Mouse (Mus musculus) embryonic facial prominence, embryonic 15.5 days (tissue): ENCODE measurements around the gene Pbx4. TPM values are rescaled to one million over a fixed set of nuclear protein-coding genes. Genes with fewer than 3 reads are reported as not detected.

Experiments
- ATAC-seq: fragments of 200-750 bp; cut with Nextera tagmentation; 2 replicates; pipeline ENCODE4 v1.8.0; 2017; ENCODE audit warnings: low read depth, moderate TSS enrichment; ENCODE audit not compliant: insufficient number of reproducible peaks, low FRiP score, low TSS enrichment
- H3K27ac ChIP-seq: fragments of 300-500 bp; sonication (generic); replicated peaks from 2 replicates; pipeline ENCODE4 v1.5.1; 2015; ENCODE audit warnings: mild to moderate bottlenecking, inconsistent platforms
- H3K27me3 ChIP-seq: fragments of 300-500 bp; sonication (generic); 2 replicates; pipeline ENCODE4 v1.6.1; 2015; ENCODE audit warnings: inconsistent platforms
- H3K36me3 ChIP-seq: fragments of 300-500 bp; sonication (generic); 2 replicates; pipeline ENCODE4 v1.6.1; 2015; ENCODE audit warnings: mild to moderate bottlenecking, inconsistent platforms
- H3K4me1 ChIP-seq: fragments of 300-500 bp; sonication (generic); 2 replicates; pipeline ENCODE4 v1.6.1; 2015; ENCODE audit warnings: inconsistent platforms
- H3K4me2 ChIP-seq: fragments of 300-500 bp; sonication (generic); replicated peaks from 2 replicates; pipeline ENCODE4 v1.6.1; 2015; ENCODE audit warnings: mild to moderate bottlenecking, inconsistent platforms
- H3K4me3 ChIP-seq: fragments of 300-500 bp; sonication (generic); replicated peaks from 2 replicates; pipeline ENCODE4 v1.5.1; 2015; ENCODE audit warnings: mild to moderate bottlenecking, inconsistent platforms
- H3K9ac ChIP-seq: fragments of 300-500 bp; sonication (generic); 2 replicates; pipeline ENCODE4 v1.6.1; 2015; ENCODE audit warnings: inconsistent platforms
- H3K9me3 ChIP-seq: fragments of 300-500 bp; sonication (generic); replicated peaks from 2 replicates; pipeline ENCODE4 v1.6.1; 2016; ENCODE audit warnings: inconsistent platforms
- WGBS: fragments of 180-500 bp; shearing (Covaris S2); methylation state at CpG from one replicate; pipeline ENCODE4 v1.1.7; 2015; 5-methylcytosine and 5-hydroxymethylcytosine counted together
- polyA plus RNA-seq: library from polyadenylated mRNA; unstranded; fragments of >200 nt; fragmentation: Nextera tagmentation; extraction: Ambion mirVana; gene quantifications from 2 replicates; pipeline ENCODE4 v1.2.1, GENCODE M21; 2015

Gene Pbx4
- polyA plus RNA-seq, 1 experiment from 2014 or later = 19.4 TPM

DNA sequence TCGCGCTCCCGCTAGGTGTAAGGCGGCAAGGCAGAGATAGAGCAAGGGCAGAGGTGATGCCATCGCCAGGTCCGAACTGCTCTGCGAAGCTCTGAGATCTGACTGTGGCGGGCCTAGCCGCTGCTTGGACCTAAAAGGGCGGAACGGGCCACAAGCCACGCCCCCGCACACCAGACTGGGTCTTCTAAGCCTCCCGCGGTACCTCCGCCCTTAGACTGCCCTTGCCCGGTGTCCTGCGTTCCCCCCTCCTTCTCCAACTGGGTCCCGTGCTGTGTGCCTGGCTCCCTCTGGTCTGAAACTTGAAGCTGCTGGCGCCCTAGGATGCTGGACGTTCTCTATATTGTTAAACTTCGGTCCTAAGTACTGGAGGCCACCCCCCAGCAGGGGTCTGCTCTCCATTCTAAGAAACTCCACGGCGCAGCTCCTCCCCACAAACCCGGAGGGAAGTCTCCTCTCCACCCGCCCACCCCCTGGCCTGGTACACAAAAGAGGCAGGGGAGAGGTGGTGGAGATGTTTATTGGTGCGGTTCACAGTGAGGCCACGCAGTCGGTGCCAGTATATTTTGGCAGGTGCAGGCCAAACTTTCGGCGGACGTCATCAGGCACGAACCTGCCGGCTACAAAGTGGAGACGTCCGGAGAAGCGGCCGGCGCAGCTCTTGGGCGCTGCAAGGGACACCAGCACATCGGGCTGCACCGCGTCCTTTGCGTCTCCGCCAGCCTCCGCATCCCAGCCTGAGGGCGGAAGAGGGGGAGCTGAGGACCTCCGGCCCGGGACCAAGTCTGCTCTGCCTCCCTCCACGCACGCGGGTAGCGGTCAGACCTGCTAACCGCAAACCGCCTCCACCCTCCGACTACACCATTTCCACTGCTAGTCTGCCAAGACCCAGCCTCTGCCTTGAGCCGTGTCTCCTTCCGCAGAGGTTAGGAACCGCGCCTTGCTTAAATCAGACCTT is 55.3 kb downstream of the Pbx4 start, which contains the start of gene Cilp2:
Gene Cilp2, minus strand, starts transcription at position 399 of the 955 bp plus-strand sequence.
- no peak within 1 kb of the TSS for H3K27ac ChIP-seq
- no peak within 1 kb of the TSS for H3K9ac ChIP-seq
- peak within 1 kb of the TSS; percentile 31 for H3K4me3 ChIP-seq
- peak within 1 kb of the TSS; percentile 51 for H3K4me2 ChIP-seq
- H3K27me3 ChIP-seq = peaks cover 91% of the 10 kb centered on the region
- ATAC-seq = no peak
- no peaks in the 10 kb centered on the region for H3K9me3 ChIP-seq
- peaks cover 5% of the 10 kb centered on the region; the same call in 1 of the 2 replicates for H3K36me3 ChIP-seq
- H3K4me1 ChIP-seq = peaks cover 33% of the 10 kb centered on the region
- WGBS = under 1% methylated on average over 60 of the region's 60 CpGs

DNA sequence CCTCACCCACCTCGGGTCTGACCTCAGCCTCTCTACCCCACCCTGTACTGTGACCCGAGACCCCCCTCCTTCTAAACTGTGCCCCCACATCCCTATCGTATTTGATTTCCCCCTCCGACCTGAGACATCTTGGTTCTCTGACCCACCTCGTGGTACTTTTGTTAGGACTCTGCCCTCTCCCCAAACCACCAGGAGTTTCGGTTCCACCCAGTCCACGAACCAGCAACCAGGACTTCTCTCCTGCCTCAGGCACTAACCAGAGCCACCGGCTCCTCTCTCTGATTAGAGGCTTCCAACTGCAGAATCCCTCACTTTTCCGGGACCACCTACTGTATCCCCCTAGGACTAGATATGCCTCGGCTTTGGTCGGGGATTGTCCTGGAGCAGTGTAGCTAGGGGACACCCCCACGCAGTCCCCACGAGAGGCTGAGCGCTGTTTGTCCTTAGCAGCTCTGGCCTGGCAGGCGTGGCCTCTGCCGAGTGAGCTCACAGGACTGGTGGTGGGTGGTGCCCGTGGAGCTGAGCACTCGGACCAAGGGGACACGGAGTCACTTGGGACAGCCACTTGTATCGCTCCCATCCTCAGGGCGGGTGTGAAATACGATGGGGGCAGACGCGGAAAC is 56.1 kb downstream of the Pbx4 start:
- Histone ChIP-seq H3K4me2 (peak overlapping the region; percentile 51), H3K9me3 (no peaks in the 10 kb centered on the region), H3K4me3 (peak overlapping the region; percentile 31), H3K9ac (no peak overlapping the region), H3K4me1 (peaks cover 29% of the 10 kb centered on the region), H3K36me3 (peaks cover 11% of the 10 kb centered on the region; the same call in 1 of the 2 replicates), H3K27me3 (peaks cover 84% of the 10 kb centered on the region), H3K27ac (no peak overlapping the region)
- ATAC-seq = no peak
- WGBS = 7% methylated on average over 24 of the region's 24 CpGs

DNA sequence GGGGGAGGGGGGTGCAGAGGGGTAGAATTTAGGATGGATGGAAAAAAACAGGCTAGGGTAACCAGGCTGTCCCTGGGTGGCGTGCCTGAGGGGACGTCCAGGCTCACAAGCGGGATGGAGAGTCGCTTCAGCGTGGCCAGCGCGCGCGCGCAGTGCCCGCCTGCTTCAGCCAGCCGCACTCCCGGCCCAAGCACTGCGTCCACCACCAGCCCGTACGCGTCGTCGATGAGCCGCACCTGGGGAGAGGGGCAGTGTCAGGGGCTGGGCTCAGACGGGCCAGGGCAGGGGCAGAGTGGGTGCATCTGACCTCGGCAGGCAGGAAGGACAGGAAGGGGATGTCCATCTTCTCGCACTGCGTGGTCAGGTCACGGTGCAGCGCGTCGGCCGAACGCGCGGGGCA is 56.6 kb downstream of the Pbx4 start:
- Histone ChIP-seq H3K4me1 (peaks cover 31% of the 10 kb centered on the region), H3K36me3 (peaks cover 16% of the 10 kb centered on the region), H3K4me3 (peak overlapping the region; percentile 31), H3K27me3 (peaks cover 79% of the 10 kb centered on the region), H3K4me2 (peak overlapping the region; percentile 51), H3K9ac (no peak overlapping the region), H3K27ac (no peak overlapping the region), H3K9me3 (no peaks in the 10 kb centered on the region)
- ATAC-seq = no peak
- 5% methylated on average over 32 of the region's 32 CpGs for WGBS

DNA sequence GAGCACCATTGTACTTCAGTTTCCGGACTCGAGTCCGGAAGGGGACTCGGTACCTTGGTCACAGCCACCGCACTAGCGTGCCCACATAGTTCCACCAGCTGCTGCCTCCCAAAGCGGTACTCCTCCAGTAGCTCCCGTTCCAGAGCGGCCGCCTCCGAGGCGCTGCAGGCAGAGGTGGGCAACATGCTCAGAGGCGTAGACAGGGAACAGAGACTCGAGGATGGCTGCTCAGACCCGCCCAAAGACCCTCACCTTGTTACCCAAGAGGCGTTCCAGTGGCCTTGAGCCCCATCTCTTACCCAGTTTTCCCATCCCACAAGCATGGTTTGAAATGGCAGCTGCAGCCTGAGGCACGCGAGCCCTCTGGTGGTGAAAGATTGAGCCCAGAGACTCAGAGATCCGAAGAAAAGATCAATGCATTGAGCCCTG is 58.5 kb downstream of the Pbx4 start:
- no peak overlapping the region for H3K27ac ChIP-seq
- ATAC-seq = no peak
- H3K36me3 ChIP-seq = peaks cover 25% of the 10 kb centered on the region
- peaks cover 59% of the 10 kb centered on the region for H3K27me3 ChIP-seq
- no peak overlapping the region for H3K4me2 ChIP-seq
- peaks cover 36% of the 10 kb centered on the region for H3K4me1 ChIP-seq
- no peak overlapping the region for H3K9ac ChIP-seq
- no peaks in the 10 kb centered on the region for H3K9me3 ChIP-seq
- H3K4me3 ChIP-seq = no peak overlapping the region
- WGBS = 37% methylated on average over 19 of the region's 19 CpGs

DNA sequence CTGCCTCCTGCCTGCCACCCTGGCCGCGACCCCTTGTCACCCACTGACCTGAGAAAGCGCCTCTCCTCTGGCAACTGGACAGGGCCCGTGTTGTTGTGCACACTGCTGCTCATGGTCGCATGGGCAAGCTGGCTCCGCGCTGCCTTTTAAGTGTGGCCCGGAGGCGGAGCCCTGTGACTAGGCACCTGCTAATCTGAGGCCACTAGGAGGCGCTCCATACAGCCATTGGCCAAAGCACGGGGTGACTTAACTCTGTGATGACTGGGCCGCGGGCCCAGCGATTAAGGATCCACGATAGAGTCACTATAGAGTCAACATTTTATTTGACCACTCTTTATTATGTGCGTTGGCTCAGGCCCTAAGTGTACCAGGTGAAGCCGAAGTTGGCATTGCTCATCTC is 61.6 kb downstream of the Pbx4 start:
- Histone ChIP-seq H3K9ac (no peak overlapping the region), H3K9me3 (no peaks in the 10 kb centered on the region), H3K4me1 (peaks cover 18% of the 10 kb centered on the region), H3K27me3 (peaks cover 29% of the 10 kb centered on the region), H3K4me3 (no peak overlapping the region), H3K4me2 (no peak overlapping the region), H3K27ac (no peak overlapping the region), H3K36me3 (peaks cover 38% of the 10 kb centered on the region)
- WGBS = 37% methylated on average over 17 of the region's 17 CpGs
- ATAC-seq = no peak

DNA sequence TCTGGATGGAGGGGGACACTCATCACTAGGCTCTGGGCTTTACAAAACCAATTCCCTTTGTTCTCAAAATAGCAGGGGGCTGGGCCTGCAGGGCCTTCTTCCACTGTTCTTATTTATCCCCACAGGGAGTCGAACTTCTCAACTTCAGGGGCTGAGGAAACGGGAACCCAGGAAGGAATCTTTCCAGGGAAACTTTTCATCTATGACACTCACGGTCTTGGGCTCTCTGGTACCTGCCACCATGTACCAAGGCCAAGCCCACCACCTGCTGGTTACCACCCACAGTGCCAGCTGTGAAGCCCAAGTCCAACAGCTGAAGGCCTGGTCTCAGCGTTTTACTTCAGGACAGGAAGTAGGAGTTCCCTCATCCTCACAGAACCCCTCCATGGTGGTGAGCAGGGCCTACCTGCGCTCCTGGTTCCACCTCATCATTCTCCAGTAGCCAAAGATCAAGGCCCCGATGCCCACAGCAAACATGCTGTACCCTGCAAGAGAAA is 62.6 kb downstream of the Pbx4 start:
- Histone ChIP-seq H3K9ac (no peak overlapping the region), H3K4me3 (no peak overlapping the region), H3K4me1 (peaks cover 20% of the 10 kb centered on the region), H3K4me2 (no peak overlapping the region), H3K9me3 (no peaks in the 10 kb centered on the region), H3K27me3 (peaks cover 19% of the 10 kb centered on the region), H3K27ac (no peak overlapping the region), H3K36me3 (peaks cover 38% of the 10 kb centered on the region)
- WGBS = 58% methylated on average over 6 of the region's 6 CpGs
- ATAC-seq = no peak

DNA sequence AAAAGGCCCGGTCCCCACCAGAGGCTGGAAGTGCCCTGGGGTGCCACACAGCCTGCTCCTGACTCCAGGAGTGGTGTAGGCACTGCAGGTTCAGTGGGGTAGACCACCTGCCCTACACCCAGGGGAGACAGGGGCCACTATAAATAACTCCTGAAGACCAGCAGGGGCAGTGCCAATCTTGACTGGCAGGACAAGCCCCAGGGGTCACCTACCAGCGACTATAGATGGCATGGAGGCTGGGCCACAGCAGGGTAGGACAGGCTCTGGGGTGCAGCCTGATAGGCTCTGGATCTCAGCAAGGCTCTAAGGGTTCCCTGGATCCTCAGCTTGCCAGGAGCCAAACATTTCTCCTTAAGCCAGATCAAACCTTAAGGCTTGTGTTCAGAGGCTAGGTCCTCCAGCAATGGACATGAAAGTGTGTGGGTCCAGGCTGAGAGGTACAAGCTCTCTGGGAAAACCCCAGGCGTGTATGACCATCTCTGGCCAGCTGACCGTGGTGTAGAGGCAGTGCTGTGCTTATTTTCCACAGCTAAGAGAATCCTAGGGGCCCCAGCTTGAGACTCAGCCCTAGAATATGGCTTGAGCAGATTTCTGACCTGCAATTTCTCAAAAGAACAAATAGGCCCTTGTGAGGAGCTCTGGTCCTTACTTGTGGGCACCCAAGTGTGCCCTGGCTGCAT is 63.6 kb downstream of the Pbx4 start:
- Histone ChIP-seq H3K4me3 (no peak overlapping the region), H3K27ac (no peak overlapping the region), H3K36me3 (peaks cover 38% of the 10 kb centered on the region), H3K27me3 (peaks cover 9% of the 10 kb centered on the region; the same call in 1 of the 2 replicates), H3K9me3 (no peaks in the 10 kb centered on the region), H3K4me2 (no peak overlapping the region), H3K4me1 (peaks cover 31% of the 10 kb centered on the region), H3K9ac (no peak overlapping the region)
- no peak for ATAC-seq
- 71% methylated on average over 4 of the region's 4 CpGs for WGBS

DNA sequence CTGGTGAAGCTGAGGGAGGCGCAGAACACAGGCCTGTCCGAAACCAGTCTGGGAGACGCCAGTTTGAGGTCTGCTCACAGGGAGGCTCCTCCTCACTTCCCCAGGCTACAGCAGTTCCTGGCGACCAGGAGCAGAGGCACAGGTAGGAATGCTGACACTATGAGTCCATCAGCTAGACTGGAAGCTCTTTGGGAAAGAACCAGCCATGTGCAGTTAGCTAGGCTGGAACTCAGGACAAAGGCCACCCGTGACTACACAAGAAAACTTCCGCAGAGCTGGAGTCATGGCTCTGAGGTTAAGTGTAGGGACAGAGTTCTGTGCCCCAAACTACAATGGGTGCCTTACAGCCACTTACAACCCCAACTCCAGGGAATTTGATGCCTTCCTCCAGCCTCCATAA is 65.6 kb downstream of the Pbx4 start:
- no peak overlapping the region for H3K27ac ChIP-seq
- H3K4me1 ChIP-seq = peaks cover 41% of the 10 kb centered on the region
- 84% methylated on average over 6 of the region's 6 CpGs for WGBS
- no peak overlapping the region for H3K4me2 ChIP-seq
- no peak for ATAC-seq
- H3K27me3 ChIP-seq = no peaks in the 10 kb centered on the region
- H3K4me3 ChIP-seq = no peak overlapping the region
- no peaks in the 10 kb centered on the region for H3K9me3 ChIP-seq
- no peak overlapping the region for H3K9ac ChIP-seq
- H3K36me3 ChIP-seq = peaks cover 31% of the 10 kb centered on the region

DNA sequence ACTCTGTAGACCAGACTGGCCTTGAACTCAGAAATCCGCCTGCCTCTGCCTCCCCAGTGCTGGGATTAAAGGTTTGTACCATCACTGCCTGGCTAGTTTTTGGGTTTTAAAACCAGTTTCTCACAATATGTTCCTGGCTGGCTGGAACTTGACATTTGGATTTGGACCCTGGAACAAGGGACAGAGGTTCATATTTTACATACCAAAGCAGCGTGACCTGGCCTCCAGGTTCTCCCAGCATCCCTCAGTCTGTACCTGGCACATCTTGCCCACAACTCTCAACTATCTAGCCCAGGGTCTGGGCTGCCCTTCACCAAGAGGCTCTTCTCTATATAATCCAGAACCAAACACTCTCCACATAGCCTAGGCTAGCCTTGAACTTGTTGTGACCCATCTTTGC is 67.6 kb downstream of the Pbx4 start:
- Histone ChIP-seq H3K27ac (no peak overlapping the region), H3K4me2 (peak overlapping the region; percentile 95), H3K4me3 (no peak overlapping the region; the same call in 1 of the 2 replicates), H3K9me3 (no peaks in the 10 kb centered on the region), H3K36me3 (peaks cover 14% of the 10 kb centered on the region; the same call in 1 of the 2 replicates), H3K9ac (no peak overlapping the region), H3K4me1 (peaks cover 43% of the 10 kb centered on the region), H3K27me3 (no peaks in the 10 kb centered on the region)
- 91% methylated on average over 2 of the region's 2 CpGs for WGBS
- ATAC-seq = no peak

DNA sequence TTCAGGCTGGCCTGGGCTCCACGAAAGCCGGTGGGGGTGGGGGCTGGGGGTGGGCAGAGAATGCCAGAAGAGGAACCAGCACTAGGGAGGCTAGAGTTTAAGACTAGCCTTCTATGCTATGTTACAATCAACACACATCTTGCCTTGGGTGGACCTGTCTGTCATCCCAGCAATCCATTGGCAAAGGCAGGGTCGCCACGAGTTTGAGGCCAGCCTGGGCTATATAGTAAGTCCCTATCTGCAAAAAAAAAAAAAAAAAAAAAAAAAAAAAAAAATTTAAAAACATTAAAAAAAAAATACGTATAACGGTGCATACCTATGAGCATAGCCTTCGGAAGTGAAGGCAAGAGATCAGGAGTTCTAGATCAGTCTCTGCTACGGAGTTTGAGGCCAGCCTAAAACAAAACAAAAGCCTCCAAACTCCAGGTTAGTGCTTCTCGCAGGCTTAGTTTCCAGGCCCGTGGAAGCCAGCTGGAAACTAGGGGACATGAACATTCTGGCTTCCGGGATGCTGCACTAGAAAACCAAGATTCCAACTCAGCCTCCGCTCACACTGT is 68.7 kb downstream of the Pbx4 start:
- H3K27ac ChIP-seq = peak overlapping the region; percentile 96
- H3K36me3 ChIP-seq = peaks cover 14% of the 10 kb centered on the region; the same call in 1 of the 2 replicates
- 14% methylated on average over 12 of the region's 12 CpGs for WGBS
- no peak for ATAC-seq
- H3K9ac ChIP-seq = peak overlapping the region; percentile 66
- H3K4me2 ChIP-seq = peak overlapping the region; percentile 95
- no peaks in the 10 kb centered on the region for H3K9me3 ChIP-seq
- peak overlapping the region; percentile 79 for H3K4me3 ChIP-seq
- H3K27me3 ChIP-seq = no peaks in the 10 kb centered on the region
- H3K4me1 ChIP-seq = peaks cover 43% of the 10 kb centered on the region
